Mouse (Mus musculus) testis, postnatal 14 days (tissue): ENCODE measurements around the gene Tap1.
"Not testable (repeated sequence)": the region's sequence is repeated elsewhere in the genome, so short reads cannot be mapped to it uniquely, and the experiment has no call there.

Experiments
- DNase-seq: peaks from one replicate; pipeline ENCODE4 v3.0.0; 2021; ENCODE audit warnings: low spot score

Gene Tap1

DNA sequence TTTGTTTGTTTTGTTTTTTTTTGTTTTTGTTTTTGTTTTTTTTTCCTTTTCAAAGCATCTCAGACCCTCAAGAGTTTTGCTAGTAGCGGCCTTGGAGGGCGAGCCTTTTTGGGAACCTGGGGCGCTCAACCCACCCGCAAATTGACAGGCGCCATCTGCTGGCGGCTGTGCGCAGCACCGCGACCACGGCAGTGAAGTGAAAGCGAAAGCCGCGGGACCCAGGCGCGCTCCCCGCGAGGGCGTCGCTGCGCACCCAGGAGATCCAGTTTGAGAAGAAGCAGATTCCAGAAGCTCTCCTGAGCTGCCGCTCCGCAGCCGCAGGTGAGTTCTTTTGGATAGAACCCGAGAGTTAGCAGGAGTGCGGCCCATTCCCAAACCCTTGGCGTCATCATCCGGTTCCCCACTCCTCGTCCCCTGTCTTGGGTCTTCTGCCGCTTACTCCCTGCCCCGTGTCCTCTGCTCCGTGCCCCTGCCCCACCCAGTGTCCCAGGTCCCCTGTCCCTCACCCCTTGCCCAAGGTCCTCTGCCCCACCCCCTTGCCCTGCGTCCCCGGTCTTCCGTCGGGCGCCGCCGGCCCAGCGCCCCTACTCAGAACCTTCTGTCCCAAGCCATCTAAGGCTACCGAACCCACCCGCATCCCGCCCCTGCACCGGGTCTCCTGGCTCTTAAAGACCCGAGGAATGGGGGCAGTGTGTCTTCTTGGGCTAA, 17.1 kb downstream of the Tap1 start:
- peak; percentile 76 for DNase-seq

DNA sequence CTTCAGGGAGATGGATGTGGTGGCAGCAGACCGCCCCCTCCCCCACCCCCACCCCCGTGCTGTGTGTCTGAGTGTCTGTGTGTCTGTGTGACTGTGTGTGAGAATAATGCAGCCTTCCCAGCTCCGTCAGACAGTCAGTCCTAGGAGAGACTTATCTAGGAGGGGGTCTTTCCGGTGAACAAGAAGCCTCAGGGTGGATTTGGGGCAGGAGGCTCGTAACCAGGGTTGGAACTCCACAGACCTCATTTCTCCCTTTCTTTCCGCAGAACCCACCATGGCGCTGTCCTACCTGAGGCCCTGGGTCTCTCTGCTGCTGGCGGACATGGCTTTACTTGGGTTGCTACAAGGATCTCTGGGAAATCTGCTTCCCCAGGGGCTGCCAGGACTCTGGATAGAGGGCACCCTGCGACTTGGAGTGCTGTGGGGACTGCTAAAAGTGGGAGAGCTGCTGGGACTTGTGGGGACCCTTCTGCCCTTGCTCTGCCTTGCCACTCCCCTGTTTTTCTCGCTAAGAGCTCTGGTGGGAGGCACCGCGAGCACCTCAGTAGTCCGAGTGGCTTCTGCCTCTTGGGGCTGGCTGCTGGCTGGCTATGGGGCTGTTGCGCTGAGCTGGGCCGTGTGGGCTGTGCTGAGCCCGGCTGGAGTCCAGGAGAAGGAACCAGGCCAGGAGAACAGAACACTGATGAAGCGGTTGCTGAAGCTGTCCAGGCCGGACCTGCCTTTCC, 17.8 kb downstream of the Tap1 start:
- no peak for DNase-seq

DNA sequence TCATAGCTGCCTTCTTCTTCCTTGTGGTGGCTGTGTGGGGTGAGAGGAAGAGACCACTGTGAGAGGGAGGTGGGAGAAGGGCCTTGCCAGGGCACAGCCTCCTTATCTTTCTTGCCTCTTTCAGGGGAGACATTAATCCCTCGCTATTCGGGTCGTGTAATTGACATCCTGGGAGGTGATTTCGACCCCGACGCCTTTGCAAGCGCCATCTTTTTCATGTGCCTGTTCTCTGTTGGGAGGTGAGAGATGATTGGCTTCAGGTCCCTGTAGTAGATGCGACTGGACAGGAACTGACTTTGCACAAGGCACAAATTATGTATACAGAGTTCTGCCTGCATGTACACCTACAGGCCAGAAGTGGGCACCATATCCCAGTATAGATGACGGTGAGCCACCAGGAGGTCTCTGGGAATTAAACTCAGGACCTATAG, 18.4 kb downstream of the Tap1 start:
- no peak for DNase-seq

DNA sequence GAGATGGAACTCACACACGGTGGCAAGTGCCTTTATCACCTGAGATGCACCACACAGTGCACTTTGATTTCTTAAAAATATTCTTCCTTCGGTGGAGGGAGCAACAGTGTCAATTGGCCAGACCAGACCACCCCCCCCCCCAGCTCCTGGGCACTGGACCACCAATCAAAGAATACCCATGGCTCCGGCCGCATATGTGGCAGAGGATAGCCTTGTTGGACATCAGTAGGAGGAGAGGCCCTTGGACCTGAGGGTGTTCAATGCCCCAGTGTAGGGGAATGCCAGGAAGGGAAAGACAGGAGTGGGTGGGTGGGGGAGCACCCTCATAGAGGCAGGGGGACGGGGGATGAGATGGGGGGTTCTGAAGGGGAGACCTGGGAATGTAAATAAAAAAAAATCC, 19.4 kb downstream of the Tap1 start:
- DNase-seq, result no peak

GRCm38 (mm10) chr17:34207456-34207855, 20.1 kb downstream of the Tap1 start:
- DNase-seq, result no peak

DNA sequence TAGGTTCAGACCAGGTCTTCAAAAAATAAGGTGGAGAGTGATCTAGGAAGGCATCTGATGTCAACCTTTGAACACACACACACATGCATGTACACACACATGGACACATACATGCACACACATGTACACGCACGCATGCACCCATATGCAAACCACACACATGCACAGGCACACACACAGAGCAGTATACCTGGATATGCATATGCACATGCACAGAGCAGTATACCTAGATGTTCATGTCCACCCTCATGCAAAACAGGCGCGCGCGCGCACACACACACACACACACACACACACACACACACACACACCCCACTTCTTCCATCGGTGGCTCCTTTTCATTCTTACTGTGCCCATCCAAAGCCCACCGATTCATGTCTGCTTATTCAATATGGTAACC, 20.5 kb downstream of the Tap1 start:
- no peak for DNase-seq

- no peak for DNase-seq
Measured at GRCm38 (mm10) chr17:34208421-34208820, 21.1 kb downstream of the Tap1 start.

GRCm38 (mm10) chr17:34209680-34210079, 22.3 kb downstream of the Tap1 start:
- no peak for DNase-seq

DNA sequence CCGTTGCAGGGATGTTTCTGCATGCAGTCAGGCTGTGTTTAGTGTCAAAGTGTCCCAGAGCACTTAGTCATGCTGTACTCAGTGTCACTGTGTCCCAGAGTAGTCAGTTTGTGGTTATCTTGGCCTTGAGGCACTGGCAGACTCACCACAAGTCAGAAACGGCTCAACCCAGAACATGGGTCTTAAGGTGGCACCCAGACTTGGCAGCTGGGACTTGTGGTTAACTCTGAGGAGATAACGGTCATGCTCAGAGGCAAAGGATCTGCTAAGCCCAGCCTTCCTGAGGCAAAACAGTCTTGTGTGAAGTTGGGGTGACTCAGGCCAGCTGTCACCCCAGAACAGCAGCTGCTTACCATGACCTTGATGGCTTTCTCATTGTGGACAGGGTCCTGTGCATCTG, 23.2 kb downstream of the Tap1 start:
- DNase-seq, result no peak

GRCm38 (mm10) chr17:34211746-34212365, 24.5 kb downstream of the Tap1 start:
- no peak for DNase-seq

- DNase-seq, result no peak
Measured at GRCm38 (mm10) chr17:34213936-34214335, 26.6 kb downstream of the Tap1 start.

- DNase-seq, result no peak
Measured at GRCm38 (mm10) chr17:34215176-34215575, 27.8 kb downstream of the Tap1 start.

- no peak for DNase-seq
Measured at GRCm38 (mm10) chr17:34217216-34217928, 30.0 kb downstream of the Tap1 start.

GRCm38 (mm10) chr17:34217986-34218385, 30.6 kb downstream of the Tap1 start:
- no peak for DNase-seq

GRCm38 (mm10) chr17:34218675-34219074, 31.3 kb downstream of the Tap1 start:
- peak; percentile 45 for DNase-seq

DNA sequence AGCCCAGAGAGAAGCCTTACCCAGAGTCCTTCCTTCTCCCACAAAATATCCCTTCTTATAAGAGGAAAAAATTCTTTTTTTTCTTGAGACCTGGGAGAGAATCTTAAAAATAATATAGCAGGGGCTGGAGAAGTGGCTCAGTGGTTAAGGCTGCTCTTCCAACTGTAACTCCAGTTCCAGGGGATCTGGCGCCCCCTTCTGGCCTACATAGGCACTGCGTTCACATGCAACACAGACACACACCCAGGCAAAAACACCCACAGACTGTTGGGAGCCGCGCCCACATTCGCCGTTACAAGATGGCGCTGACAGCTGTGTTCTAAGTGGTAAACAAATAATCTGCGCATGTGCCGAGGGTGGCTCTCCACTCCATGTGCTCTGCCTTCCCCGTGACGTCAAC, 31.7 kb downstream of the Tap1 start:
- DNase-seq, result not testable (repeated sequence)

GRCm38 (mm10) chr17:34219801-34220200, 32.4 kb downstream of the Tap1 start:
- DNase-seq, result peak; percentile 56

GRCm38 (mm10) chr17:34220401-34220800, 33.0 kb downstream of the Tap1 start:
- not testable (repeated sequence) for DNase-seq

GRCm38 (mm10) chr17:34224816-34225215, 37.5 kb downstream of the Tap1 start:
- no peak for DNase-seq

DNA sequence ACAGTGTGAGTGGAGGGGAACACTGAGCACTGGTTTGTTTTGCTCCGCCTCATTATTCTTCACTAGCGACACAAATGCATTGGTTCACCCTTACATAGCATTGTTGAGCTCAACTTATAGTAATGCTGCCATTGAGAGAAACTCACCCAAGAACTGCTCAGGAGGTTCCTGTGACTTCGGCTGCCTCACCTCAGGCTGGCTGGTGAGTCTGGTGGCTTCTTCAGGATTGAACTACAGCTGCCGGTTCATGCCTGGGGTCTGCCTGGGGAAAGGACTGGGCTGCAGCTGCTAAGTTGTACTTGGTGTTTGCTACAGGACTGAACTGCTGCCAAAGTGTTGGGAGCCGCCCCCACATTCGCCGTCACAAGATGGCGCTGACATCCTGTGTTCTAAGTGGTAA, 38.1 kb downstream of the Tap1 start:
- no peak for DNase-seq

DNA sequence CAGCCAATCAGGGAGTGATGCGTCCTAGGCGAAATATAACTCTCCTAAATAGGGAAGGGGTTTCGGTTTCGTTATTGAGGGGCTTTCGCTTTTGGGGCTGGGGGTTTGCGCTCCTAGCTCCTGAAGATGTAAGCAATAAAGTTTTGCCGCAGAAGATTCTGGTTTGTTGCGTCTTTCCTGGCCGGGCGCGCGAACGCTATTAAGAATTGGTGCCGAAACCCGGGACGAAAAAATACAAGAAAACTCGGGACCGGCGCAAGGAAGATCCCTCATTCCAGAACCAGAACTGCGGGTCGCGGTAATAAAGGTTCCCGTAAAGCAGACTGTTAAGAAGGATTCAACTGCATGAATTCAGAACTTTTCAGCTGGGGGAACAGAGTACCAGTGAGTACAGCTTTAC, 38.6 kb downstream of the Tap1 start:
- DNase-seq, result not testable (repeated sequence)

DNA sequence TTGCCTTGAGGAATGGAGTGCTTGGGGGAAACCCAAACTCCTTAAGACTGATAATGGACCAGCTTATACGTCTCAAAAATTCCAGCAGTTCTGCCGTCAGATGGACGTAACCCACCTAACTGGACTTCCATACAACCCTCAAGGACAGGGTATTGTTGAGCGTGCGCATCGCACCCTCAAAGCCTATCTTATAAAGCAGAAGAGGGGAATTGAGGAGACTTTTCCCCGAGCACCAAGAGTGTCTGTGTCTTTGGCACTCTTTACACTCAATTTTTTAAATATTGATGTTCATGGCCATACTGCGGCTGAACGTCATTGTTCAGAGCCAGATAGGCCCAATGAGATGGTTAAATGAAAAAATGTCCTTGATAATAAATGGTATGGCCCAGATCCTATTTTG, 43.6 kb downstream of the Tap1 start:
- not testable (repeated sequence) for DNase-seq

DNA sequence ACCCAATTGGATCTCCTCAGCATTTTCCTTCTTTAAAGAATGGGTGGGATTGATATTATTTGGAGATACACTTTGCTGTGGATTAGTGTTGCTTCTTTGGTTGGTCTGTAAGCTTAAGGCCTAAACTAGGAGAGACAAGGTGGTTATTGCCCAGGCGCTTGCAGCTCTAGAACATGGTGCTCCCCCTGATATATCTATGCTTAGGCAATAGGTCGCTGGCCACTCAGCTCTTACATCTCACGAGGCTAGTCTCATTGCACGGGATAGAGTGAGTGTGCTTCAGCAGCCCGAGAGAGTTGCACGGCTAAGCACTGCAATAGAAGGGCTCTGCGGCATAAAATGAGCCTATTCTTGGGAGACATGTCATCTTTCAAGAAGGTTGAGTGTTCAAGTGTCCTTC, 44.7 kb downstream of the Tap1 start:
- DNase-seq, result not testable (repeated sequence)
